25 mouse cellular contexts compared by ENCODE assay signal in the genomic region with DNA sequence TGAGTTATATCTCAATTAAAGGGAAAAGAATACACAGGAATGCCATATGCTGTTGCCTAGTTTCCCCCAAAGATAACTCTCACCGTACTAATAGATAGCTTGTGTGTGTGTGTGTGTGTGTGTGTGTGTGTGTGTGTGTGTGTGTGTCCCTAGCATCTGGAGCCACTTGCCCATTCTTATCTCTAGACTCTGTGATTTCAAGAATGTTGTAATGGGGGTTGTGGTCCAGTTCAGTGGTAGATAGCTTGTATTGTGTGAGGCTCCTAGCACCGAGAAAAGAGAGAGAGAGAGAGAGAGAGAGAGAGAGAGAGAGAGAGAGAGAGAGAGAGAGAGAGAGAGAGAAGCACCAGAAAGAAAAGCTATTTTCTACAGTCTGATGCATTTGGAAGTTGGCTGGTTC.
DNase-seq lines count a peak whose midpoint lies in the region; ATAC-seq and TF ChIP-seq lines count a peak whose summit lies in the region.
"Had no signal": no experiment of that assay in that cellular context is flagged by ENCODE, and none has a peak within 500 bp of the region (broad histone marks: within the 10 kb centered on the region; RNA-seq: fewer than 3 reads in every experiment).

No protein-coding gene starts in this region.

- no peak for ATAC-seq in heart, embryonic 13.5 days (ENCODE audit: extremely low read depth, insufficient number of reproducible peaks, low FRiP score, low TSS enrichment)
- peak; percentile 58; the same call in 1 of the 2 replicates for ATAC-seq in heart, postnatal 0 days (ENCODE audit: insufficient read depth, low read depth)
- ATAC-seq: forebrain, embryonic 13.5 days; forebrain, embryonic 16.5 days; hindbrain, embryonic 16.5 days; intestine, embryonic 15.5 days had no signal

- no peaks in the 10 kb centered on the region for H3K27me3 ChIP-seq in heart, embryonic 10.5 days (ENCODE audit: insufficient read depth, poor library complexity, severe bottlenecking)
- H3K27me3 ChIP-seq in heart, embryonic 13.5 days (replicated peaks), result no peaks in the 10 kb centered on the region
- H3K27me3 ChIP-seq in heart, postnatal 0 days (ENCODE audit: control insufficient read depth, insufficient read depth, low read length), result no peaks in the 10 kb centered on the region
- H3K27me3 ChIP-seq: CH12.LX; embryonic facial prominence, embryonic 12.5 days; forebrain, embryonic 13.5 days; hindbrain, embryonic 13.5 days; intestine, embryonic 15.5 days; kidney, embryonic 15.5 days; Patski had no signal

- 5% methylated on average over 2 of the region's 2 CpGs for WGBS in heart, embryonic 10.5 days
- WGBS in heart, embryonic 13.5 days, result 5% methylated on average over 2 of the region's 2 CpGs
- 19% methylated on average over 2 of the region's 2 CpGs for WGBS in heart, postnatal 0 days

- no peak overlapping the region for H3K4me3 ChIP-seq in heart, embryonic 10.5 days
- no peak overlapping the region for H3K4me3 ChIP-seq in heart, embryonic 13.5 days
- H3K4me3 ChIP-seq in heart, postnatal 0 days (ENCODE audit: low read depth, low read length), result no peak overlapping the region
- H3K4me3 ChIP-seq: embryonic facial prominence, embryonic 12.5 days; forebrain, embryonic 10.5 days; forebrain, embryonic 13.5 days; hindbrain, embryonic 10.5 days; hindbrain, embryonic 13.5 days; intestine, embryonic 15.5 days; kidney, embryonic 15.5 days had no signal

- no peak overlapping the region for H3K4me2 ChIP-seq in heart, embryonic 13.5 days
- H3K4me2 ChIP-seq in heart, postnatal 0 days (ENCODE audit: low read depth, low read length), result no peak overlapping the region
- H3K4me2 ChIP-seq: embryonic facial prominence, embryonic 12.5 days; forebrain, embryonic 13.5 days; hindbrain, embryonic 13.5 days; intestine, embryonic 15.5 days; kidney, embryonic 15.5 days had no signal

- peak overlapping the region; percentile 59; the same call in 1 of the 2 replicates for H3K27ac ChIP-seq in heart, embryonic 10.5 days
- peak overlapping the region; percentile 58 for H3K27ac ChIP-seq in heart, embryonic 13.5 days (replicated peaks)
- H3K27ac ChIP-seq in heart, postnatal 0 days (ENCODE audit: low read depth), result peak overlapping the region; percentile 12; the same call in 1 of the 2 replicates
- H3K27ac ChIP-seq: forebrain, embryonic 13.5 days; hindbrain, embryonic 10.5 days; hindbrain, embryonic 13.5 days; intestine, embryonic 15.5 days had no signal

- intact Hi-C loops in heart, postnatal 25 days (cut with DNase I), result loop anchor here (10.0 kb wide), 1 partner anchor 198 kb away; no protein-coding TSS in a partner anchor
- intact Hi-C loops in heart, postnatal 10 days (cut with DNase I), result no loop called here

- H3K36me3 ChIP-seq in heart, embryonic 10.5 days, result no peaks in the 10 kb centered on the region
- H3K36me3 ChIP-seq in heart, embryonic 13.5 days, result peaks cover 2% of the 10 kb centered on the region; the same call in 1 of the 2 replicates
- no peaks in the 10 kb centered on the region; the same call in 1 of the 2 replicates for H3K36me3 ChIP-seq in heart, postnatal 0 days (replicated peaks; ENCODE audit: control insufficient read depth, insufficient read depth, low read length)

- no peak for TF ChIP-seq CTCF in heart, postnatal 0 days (IDR thresholded peaks at IDR 0.05; ENCODE audit: low read depth)

- no peak for DNase-seq in heart, embryonic 10.5 days (ENCODE audit: low spot score)
- no peak for DNase-seq in heart, postnatal 25 days (ENCODE audit: low spot score)
- DNase-seq in heart, postnatal 4 days, result no peak
- no peak for DNase-seq in heart, postnatal 0 days (ENCODE audit: low spot score)
- DNase-seq in heart, postnatal 10 days, result no peak
- DNase-seq: adrenal gland, postnatal 36 days; B cell, adult 2 months; cerebellum, adult 18-20 months; cerebellum, adult 9-10 months; cerebellum, postnatal 14 days; gastrocnemius, postnatal 10 days; gastrocnemius, postnatal 36 days had no signal

- no peak for TF ChIP-seq EP300 in heart, postnatal 0 days (IDR thresholded peaks at IDR 0.05; ENCODE audit: low read depth)

- peaks cover 60% of the 10 kb centered on the region for H3K4me1 ChIP-seq in heart, embryonic 10.5 days
- peaks cover 63% of the 10 kb centered on the region for H3K4me1 ChIP-seq in heart, embryonic 13.5 days
- peaks cover 46% of the 10 kb centered on the region for H3K4me1 ChIP-seq in heart, postnatal 0 days (ENCODE audit: control insufficient read depth, insufficient read depth)

- no peaks in the 10 kb centered on the region for H3K9me3 ChIP-seq in heart, embryonic 10.5 days
- H3K9me3 ChIP-seq in heart, embryonic 13.5 days, result no peaks in the 10 kb centered on the region
- H3K9me3 ChIP-seq in heart, postnatal 0 days (replicated peaks; ENCODE audit: control insufficient read depth, low read length), result no peaks in the 10 kb centered on the region
- H3K9me3 ChIP-seq: embryonic facial prominence, embryonic 12.5 days; forebrain, embryonic 10.5 days; forebrain, embryonic 13.5 days; G1E; hindbrain, embryonic 10.5 days; hindbrain, embryonic 13.5 days; intestine, embryonic 15.5 days; kidney, embryonic 15.5 days had no signal

- H3K9ac ChIP-seq in heart, embryonic 13.5 days, result no peak overlapping the region
- no peak overlapping the region for H3K9ac ChIP-seq in heart, postnatal 0 days (replicated peaks; ENCODE audit: low read depth, low read length)
- H3K9ac ChIP-seq: embryonic facial prominence, embryonic 12.5 days; forebrain, embryonic 13.5 days; hindbrain, embryonic 13.5 days; intestine, embryonic 15.5 days; kidney, embryonic 15.5 days had no signal
